In the genomic region with DNA sequence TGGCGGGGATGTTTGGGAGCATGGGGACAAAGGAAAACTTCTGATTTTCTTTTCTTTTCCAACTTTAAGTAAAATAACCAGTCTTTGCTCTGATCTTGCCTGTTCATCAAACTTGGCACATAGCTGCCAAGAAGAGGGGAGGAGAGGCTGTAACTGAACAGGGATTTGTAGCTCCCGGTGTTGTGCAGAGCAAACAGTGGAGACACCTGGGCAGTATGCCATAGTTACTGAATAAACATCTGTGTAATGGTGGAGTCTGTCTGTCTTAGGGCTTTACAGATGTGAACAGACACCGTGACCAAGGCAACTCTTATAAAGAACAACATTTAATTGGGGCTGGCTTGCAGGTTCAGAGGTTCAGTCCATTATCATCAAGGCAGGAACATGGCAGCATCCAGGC, we compare ENCODE assay signal across 33 mouse cellular contexts.
"Had no signal": no experiment of that assay in that cellular context is flagged by ENCODE, and none has a peak within 500 bp of the region (broad histone marks: within the 10 kb centered on the region; RNA-seq: fewer than 3 reads in every experiment).

No protein-coding gene starts in this region.

- H3K27ac ChIP-seq: heart, embryonic 13.5 days; heart, embryonic 15.5 days; hindbrain, embryonic 10.5 days; hindbrain, embryonic 12.5 days; hindbrain, embryonic 13.5 days; hindbrain, embryonic 14.5 days; hindbrain, embryonic 15.5 days; hindbrain, postnatal 0 days; intestine, embryonic 15.5 days; kidney, embryonic 15.5 days; kidney, postnatal 0 days; layer of hippocampus, adult 2 months had no signal

- H3K4me3 ChIP-seq: heart, embryonic 13.5 days; heart, embryonic 15.5 days; hindbrain, embryonic 10.5 days; hindbrain, embryonic 12.5 days; hindbrain, embryonic 13.5 days; hindbrain, embryonic 15.5 days; intestine, embryonic 15.5 days; kidney, embryonic 15.5 days; layer of hippocampus, adult 2 months had no signal

- H3K36me3 ChIP-seq: heart, embryonic 15.5 days; hindbrain, embryonic 10.5 days; hindbrain, embryonic 12.5 days; hindbrain, embryonic 13.5 days; hindbrain, embryonic 15.5 days; intestine, embryonic 15.5 days; kidney, embryonic 15.5 days had no signal

- H3K4me1 ChIP-seq: hindbrain, embryonic 13.5 days; hindbrain, embryonic 15.5 days; intestine, embryonic 15.5 days had no signal

- H3K9me3 ChIP-seq: heart, embryonic 13.5 days; heart, embryonic 15.5 days; hindbrain, embryonic 10.5 days; hindbrain, embryonic 12.5 days; hindbrain, embryonic 13.5 days; hindbrain, embryonic 15.5 days; intestine, embryonic 15.5 days; kidney, embryonic 15.5 days had no signal

- H3K4me2 ChIP-seq: heart, embryonic 11.5 days; heart, embryonic 13.5 days; heart, embryonic 15.5 days; hindbrain, embryonic 12.5 days; hindbrain, embryonic 13.5 days; hindbrain, embryonic 14.5 days; hindbrain, embryonic 15.5 days; intestine, embryonic 15.5 days; kidney, embryonic 15.5 days had no signal

- H3K9ac ChIP-seq: heart, embryonic 13.5 days; heart, embryonic 15.5 days; hindbrain, embryonic 12.5 days; hindbrain, embryonic 13.5 days; hindbrain, embryonic 14.5 days; hindbrain, embryonic 15.5 days; intestine, embryonic 15.5 days; kidney, embryonic 15.5 days had no signal

- H3K27me3 ChIP-seq: heart, embryonic 13.5 days; heart, embryonic 15.5 days; hindbrain, embryonic 12.5 days; hindbrain, embryonic 13.5 days; hindbrain, embryonic 15.5 days; intestine, embryonic 15.5 days; kidney, embryonic 15.5 days had no signal

- DNase-seq: heart, postnatal 10 days; heart, postnatal 14 days; heart, postnatal 36 days; heart, postnatal 4 days; kidney, adult 11 months; kidney, adult 18-20 months; kidney, adult 2 months; kidney, adult 8-10 months; kidney, adult 9 months; kidney, postnatal 10 days; kidney, postnatal 14 days; kidney, postnatal 25 days; kidney, postnatal 36 days; kidney, postnatal 4 days; layer of hippocampus, adult 9-11 months; layer of hippocampus, postnatal 36 days had no signal

- ATAC-seq: hindbrain, embryonic 16.5 days; hindbrain, postnatal 0 days; inflammation-experienced regulatory T-cells, adult 6 months; intestine, embryonic 15.5 days; intestine, embryonic 16.5 days; intestine, postnatal 0 days had no signal
